Mouse (Mus musculus) right cerebral cortex, postnatal 4 days (tissue): ENCODE results near the gene Fgf8.

Experiments
- DNase-seq: peaks from one replicate; pipeline ENCODE4 v3.0.0-alpha.2; 2022

Gene Fgf8

GRCm38 (mm10) chr19:45722188-45722587 is 20.5 kb downstream of the Fgf8 start:
- DNase-seq: no peak

DNA sequence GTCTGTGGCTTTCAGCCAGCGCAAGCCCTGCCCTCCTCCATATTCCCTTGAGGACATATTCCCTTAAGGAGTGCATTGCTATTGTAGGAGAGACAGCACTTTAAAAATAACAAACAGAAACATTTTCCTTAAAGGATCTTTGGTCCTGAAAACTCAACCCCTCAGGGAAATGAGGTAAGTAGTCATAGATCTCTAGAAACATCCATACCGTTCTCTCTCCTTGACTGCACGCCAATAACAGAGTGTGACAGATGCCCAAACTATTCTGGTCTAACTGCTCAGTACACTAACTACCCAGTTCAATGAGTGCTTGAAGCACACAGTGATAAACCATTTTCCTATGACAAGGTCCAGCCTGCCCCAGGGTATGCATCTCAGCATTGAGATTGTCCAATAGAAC is 24.4 kb downstream of the Fgf8 start:
- DNase-seq: no peak

DNA sequence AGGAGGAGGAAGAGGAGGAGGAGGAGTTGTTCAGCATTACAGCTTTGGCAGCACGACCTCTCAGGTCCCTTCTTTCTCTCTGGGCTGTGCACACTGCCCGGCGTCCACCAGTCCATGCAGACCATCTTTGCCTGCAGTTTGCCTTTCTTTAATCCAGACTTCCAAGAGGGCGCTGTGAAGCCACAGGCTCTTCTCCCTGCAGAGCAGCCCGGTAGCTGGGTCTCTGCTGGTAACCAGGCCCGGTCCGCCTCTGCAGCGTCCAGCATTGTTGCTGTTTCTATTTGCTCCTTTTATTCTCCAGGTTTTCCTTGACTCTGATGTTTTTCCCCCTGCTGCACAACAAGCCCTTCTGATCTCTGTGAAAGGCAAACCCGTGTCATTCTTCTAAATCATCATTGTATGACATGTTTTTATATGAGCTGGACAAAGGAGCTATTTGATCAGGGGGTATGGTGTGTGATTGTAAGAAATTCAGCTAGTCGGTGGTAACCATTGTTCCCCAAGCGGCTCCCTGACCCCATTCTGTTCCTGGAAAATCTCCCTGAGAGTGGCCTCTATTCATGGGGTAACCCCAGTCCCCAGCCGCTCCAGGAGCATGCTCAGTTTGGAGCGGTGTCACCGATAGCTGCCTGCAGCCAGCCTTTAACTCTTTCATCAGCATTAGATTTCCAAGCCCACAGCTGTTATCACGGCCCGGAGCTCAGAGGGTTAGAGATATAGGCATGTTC is 25.1 kb downstream of the Fgf8 start:
- DNase-seq: peak; percentile 63

DNA sequence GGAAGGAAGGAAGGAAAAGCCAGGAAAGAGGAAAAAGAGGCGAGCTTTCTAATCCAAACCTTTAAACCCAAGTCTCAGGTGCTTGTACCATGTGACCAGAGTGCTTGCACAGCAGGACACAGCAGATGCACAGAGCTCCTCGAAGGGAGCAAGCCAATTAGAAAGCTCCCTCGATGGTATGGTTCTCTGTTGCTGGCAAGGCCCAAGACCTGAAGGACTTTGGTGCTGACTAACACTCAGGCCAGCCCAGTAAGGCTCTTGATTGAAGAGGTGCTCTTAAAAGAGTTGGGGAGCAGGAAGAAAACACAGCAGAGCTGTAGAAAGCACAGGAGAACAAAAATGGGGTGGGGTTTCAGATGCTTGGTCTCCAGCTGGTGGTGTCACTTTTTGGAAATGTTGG is 34.0 kb downstream of the Fgf8 start:
- no peak for DNase-seq

- DNase-seq: no peak
Measured at GRCm38 (mm10) chr19:45696281-45696600, 46.5 kb downstream of the Fgf8 start.

DNA sequence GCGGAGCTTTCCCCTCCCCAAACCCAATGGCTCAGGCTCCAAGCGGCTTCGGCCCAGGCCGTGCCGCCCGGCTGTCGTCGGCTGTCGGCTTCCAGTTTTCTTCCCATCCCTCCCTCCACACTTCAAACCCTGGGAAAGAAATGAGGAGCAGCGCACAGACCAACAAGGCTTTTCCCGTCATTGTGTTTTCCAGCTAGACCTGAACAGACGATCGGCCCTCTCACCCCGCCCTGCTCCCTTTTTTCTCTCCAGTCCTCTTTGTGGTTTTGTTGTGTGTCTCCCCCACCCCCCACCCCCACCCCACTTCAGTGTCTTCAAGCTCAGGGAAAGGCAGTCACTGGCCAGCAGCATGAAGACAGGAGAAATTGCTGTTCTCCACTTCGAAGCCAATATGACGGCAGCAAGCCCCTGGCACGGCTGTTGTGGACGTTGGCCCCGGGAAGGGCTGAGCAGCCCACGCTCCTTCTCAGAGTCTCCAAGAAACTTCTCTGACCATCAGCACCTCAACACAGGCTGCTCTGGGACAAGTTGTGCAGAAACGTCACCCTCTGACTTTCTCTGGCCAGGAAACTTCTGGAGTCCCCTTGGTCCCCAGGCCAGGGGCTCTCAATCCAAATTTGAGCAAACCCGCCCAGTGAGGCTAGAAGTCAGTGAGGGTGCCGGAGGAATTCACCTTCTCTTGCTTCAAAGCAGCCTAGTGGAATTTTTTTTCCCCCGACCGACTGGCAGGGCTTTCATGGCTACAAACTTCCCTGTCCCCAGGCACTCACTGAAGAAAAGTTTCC is 47.0 kb downstream of the Fgf8 start:
- no peak for DNase-seq

GRCm38 (mm10) chr19:45694056-45694455 is 48.7 kb downstream of the Fgf8 start:
- DNase-seq: no peak

GRCm38 (mm10) chr19:45692211-45692610 is 50.5 kb downstream of the Fgf8 start:
- DNase-seq: no peak

GRCm38 (mm10) chr19:45691001-45691535 is 51.6 kb downstream of the Fgf8 start:
- no peak for DNase-seq

DNA sequence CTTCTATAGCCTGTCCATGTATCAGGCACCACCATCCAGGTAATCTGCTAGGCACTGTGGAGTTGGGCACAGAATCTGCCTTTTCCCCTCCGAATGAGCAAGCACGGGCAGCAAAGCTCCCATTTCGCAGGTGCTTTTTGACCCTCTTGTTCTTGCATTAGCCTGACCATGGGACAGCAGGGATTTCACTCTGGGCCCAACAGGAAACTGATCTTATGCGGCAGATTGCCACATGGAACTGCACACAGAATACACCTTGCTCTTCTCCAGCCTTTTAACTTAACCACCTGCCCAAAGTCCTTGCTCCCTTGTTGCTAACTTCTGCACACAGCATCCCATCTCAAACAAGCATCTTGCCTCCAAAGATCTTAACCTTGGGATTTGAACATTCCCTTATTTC is 55.7 kb downstream of the Fgf8 start:
- no peak for DNase-seq
